Mouse (Mus musculus): Measurements from ENCODE around the gene Mknk2. TPM values are rescaled to one million over a fixed set of nuclear protein-coding genes. Genes with fewer than 3 reads are reported as not detected.

Gene Mknk2
- polyA plus RNA-seq, 1 experiment from 2014 or later = 46.1 TPM

DNA sequence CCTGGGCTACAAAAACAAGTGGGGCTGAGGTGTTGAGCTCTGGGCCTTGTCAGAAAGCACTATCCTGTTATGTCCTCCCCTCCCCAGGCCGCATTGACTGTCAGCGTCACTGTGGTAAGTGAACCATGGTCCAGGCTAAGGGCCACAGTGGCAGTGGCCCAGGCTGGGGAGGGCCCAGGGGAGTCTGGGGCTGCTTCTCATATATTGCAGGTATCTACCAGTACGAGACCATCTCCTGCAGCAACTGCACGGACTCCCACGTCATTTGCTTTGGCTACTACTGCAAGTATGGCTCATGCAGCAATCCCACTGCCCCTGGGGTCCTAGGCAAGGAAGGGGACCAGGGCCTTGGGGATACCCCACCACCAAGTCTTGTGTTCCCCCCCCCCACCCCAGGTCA lies 25.7 kb upstream of the Mknk2 start:
- DNase-seq (no peak), ATAC-seq (no peak)
- H3K27me3 ChIP-seq (ENCODE audit: insufficient read depth, low read length) = no peaks in the 10 kb centered on the region
- TF ChIP-seq CTCF (IDR thresholded peaks at IDR 0.05; ENCODE audit: low read depth) (no peak), EP300 (IDR thresholded peaks at IDR 0.05; ENCODE audit: low read depth) (no peak)
- H3K27ac ChIP-seq (ENCODE audit: low read depth) = no peak overlapping the region; the same call in 1 of the 2 replicates
- peak overlapping the region; percentile 80 for H3K9ac ChIP-seq (replicated peaks)
- 88% methylated on average over 5 of the region's 5 CpGs for WGBS (ENCODE audit: insufficient replicate concordance)
- peaks cover 27% of the 10 kb centered on the region for H3K36me3 ChIP-seq (replicated peaks; ENCODE audit: insufficient read depth, low read length)
- H3K4me2 ChIP-seq (ENCODE audit: low read depth, low read length) = peak overlapping the region; percentile 92
- H3K4me1 ChIP-seq (ENCODE audit: insufficient read depth) = peaks cover 41% of the 10 kb centered on the region
- H3K4me3 ChIP-seq (ENCODE audit: low read depth, low read length) = peak overlapping the region; percentile 64
- H3K9me3 ChIP-seq (ENCODE audit: low read length) = no peaks in the 10 kb centered on the region

DNA sequence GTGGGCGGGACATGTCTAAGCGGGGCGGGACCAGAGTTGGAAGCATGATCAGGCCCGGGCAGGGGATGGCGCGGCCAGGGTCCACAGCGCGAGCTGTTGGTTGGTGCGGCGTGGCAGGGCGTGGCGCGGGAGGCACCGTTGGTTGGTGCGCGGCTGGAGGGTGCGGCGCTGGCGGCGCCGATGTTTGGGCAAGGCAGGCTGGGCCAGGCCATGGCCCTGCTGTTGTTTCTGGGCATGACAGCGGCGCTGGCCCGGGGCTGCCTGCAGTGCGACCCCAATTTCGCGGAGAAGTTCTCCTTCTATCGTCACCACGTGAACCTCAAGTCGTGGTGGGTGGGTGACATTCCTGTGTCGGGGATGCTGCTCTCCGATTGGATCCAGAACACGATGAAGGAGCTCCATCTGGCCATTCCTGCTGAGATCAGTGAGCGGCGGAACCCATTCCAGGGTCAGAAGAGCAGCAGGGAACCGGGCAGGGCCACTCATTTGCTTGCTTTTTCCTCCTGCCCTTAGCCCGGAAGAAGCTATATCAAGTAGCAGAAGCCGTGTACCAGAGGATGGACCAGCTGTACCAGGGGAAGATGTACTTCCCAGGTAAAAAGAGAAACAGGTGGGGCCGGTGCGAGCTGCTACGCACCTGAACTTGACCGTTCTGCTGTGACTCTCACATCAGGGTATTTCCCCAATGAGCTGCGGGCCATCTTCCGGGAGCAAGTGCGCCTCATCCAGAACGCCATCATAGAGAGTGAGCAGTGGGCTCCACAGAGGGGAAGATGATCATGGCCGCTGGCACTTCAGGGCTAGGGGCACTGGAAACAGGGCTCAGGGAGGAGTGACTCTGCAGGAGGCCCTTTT lies 24.9 kb upstream of the Mknk2 start:
- H3K9me3 ChIP-seq (ENCODE audit: low read length) = no peaks in the 10 kb centered on the region
- peaks cover 18% of the 10 kb centered on the region for H3K36me3 ChIP-seq (replicated peaks; ENCODE audit: insufficient read depth, low read length)
- ATAC-seq (peak; percentile 82), DNase-seq (peak; percentile 97)
- H3K4me2 ChIP-seq (ENCODE audit: low read depth, low read length) = peak overlapping the region; percentile 92
- TF ChIP-seq CTCF (IDR thresholded peaks at IDR 0.05; ENCODE audit: low read depth) = 0 out of 2 replicates have a peak, but pooled peaks have one; percentile 15
- TF ChIP-seq EP300 (IDR thresholded peaks at IDR 0.05; ENCODE audit: low read depth) = no peak
- WGBS (ENCODE audit: insufficient replicate concordance) = 3% methylated on average over 38 of the region's 47 CpGs
- peak overlapping the region; percentile 80 for H3K9ac ChIP-seq (replicated peaks)
- H3K27ac ChIP-seq (ENCODE audit: low read depth) = peak overlapping the region; percentile 96
- peaks cover 50% of the 10 kb centered on the region for H3K4me1 ChIP-seq (ENCODE audit: insufficient read depth)
- no peaks in the 10 kb centered on the region for H3K27me3 ChIP-seq (ENCODE audit: insufficient read depth, low read length)
- H3K4me3 ChIP-seq (ENCODE audit: low read depth, low read length) = peak overlapping the region; percentile 64

DNA sequence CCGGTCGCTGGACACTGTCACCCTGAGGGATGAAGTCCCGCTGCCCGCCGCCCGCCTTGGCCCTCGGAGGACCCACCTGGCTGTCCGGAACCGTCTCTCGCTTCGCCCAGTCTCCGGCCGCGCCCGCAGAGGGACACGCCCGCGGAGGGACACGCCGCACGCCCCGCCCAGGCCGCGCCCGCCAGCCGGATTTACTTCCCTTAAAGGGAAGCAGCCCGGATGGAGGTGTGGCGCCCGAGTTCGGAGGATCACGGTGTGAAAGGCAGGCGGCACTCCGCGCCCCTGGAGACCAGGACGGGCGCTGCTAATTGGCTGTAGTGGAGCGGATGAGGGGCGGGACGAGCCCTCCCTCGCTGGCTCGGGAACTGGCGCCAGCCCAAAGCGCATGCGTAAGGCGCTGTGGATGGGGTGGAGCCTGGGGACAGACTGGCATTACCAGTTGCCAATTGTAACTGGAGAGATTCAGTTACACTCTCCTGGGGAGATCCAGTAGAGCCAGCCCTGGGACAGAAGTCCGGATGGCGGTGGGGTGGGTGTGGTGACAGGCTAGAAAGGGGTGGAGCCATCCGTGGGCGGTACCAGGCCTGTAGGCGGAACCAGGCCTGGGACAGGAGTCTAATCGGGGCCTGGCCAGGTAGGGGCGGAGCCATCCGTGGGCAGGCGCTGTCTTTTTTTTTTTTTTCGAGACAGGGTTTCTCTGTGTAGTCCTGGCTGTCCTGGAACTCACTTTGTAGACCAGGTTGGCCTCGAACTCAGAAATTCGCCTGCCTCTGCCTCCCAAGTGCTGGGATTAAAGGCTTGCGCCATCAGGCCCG lies 24.0 kb upstream of the Mknk2 start, which contains the start of the genes Mob3a and Izumo4:
Gene Mob3a (minus strand): TSS at position 257 of the 815 bp plus-strand sequence.
Gene Izumo4 (plus strand): TSS at position 464 of the 815 bp plus-strand sequence.
- H3K4me2 ChIP-seq (ENCODE audit: low read depth, low read length) = peak within 1 kb of the TSS; percentile 92
- WGBS (ENCODE audit: insufficient replicate concordance) = under 1% methylated on average over 59 of the region's 59 CpGs
- H3K27ac ChIP-seq (ENCODE audit: low read depth) = peak within 1 kb of the TSS; percentile 96
- H3K9ac ChIP-seq (replicated peaks) = peak within 1 kb of the TSS; percentile 80
- peak; percentile 99 for DNase-seq
- H3K4me3 ChIP-seq (ENCODE audit: low read depth, low read length) = peak within 1 kb of the TSS; percentile 64
- peaks cover 57% of the 10 kb centered on the region for H3K4me1 ChIP-seq (ENCODE audit: insufficient read depth)
- peaks cover 10% of the 10 kb centered on the region for H3K36me3 ChIP-seq (replicated peaks; ENCODE audit: insufficient read depth, low read length)
- no peaks in the 10 kb centered on the region for H3K27me3 ChIP-seq (ENCODE audit: insufficient read depth, low read length)
- H3K9me3 ChIP-seq (ENCODE audit: low read length) = no peaks in the 10 kb centered on the region
- peak; percentile 85 for ATAC-seq
- TF ChIP-seq EP300 (IDR thresholded peaks at IDR 0.05; ENCODE audit: low read depth) (peak; percentile 40; the same call in 1 of the 2 replicates), CTCF (IDR thresholded peaks at IDR 0.05; ENCODE audit: low read depth) (no peak)

DNA sequence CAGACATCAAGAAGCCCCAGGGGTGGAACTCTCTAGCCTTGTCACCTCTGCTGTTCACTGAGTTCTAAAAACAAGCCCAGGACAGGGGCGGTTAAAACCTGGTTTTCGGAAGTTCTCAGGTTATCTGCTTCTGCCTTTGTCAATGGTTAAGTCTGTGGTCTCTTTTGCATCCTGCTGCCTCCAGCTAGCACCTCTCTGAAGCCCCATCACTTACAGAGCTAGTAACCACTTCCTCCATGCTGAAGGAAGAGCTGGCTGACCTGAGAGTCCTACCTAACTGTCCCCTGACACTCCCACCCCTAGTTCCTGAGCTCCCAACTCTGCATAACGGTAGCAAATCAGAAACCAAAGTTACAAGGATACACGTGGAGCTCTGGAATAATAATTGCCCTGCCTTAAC lies 22.8 kb upstream of the Mknk2 start:
- 15% methylated on average over 4 of the region's 4 CpGs for WGBS (ENCODE audit: insufficient replicate concordance)
- Histone ChIP-seq H3K9ac (replicated peaks) (peak overlapping the region; percentile 80), H3K27ac (ENCODE audit: low read depth) (peak overlapping the region; percentile 96), H3K36me3 (replicated peaks; ENCODE audit: insufficient read depth, low read length) (peaks cover 4% of the 10 kb centered on the region; the same call in 1 of the 2 replicates), H3K9me3 (ENCODE audit: low read length) (no peaks in the 10 kb centered on the region), H3K27me3 (ENCODE audit: insufficient read depth, low read length) (no peaks in the 10 kb centered on the region), H3K4me1 (ENCODE audit: insufficient read depth) (peaks cover 69% of the 10 kb centered on the region), H3K4me3 (ENCODE audit: low read depth, low read length) (peak overlapping the region; percentile 64), H3K4me2 (ENCODE audit: low read depth, low read length) (peak overlapping the region; percentile 92)
- TF ChIP-seq CTCF (IDR thresholded peaks at IDR 0.05; ENCODE audit: low read depth) (no peak), EP300 (IDR thresholded peaks at IDR 0.05; ENCODE audit: low read depth) (no peak)
- ATAC-seq (no peak), DNase-seq (no peak)

DNA sequence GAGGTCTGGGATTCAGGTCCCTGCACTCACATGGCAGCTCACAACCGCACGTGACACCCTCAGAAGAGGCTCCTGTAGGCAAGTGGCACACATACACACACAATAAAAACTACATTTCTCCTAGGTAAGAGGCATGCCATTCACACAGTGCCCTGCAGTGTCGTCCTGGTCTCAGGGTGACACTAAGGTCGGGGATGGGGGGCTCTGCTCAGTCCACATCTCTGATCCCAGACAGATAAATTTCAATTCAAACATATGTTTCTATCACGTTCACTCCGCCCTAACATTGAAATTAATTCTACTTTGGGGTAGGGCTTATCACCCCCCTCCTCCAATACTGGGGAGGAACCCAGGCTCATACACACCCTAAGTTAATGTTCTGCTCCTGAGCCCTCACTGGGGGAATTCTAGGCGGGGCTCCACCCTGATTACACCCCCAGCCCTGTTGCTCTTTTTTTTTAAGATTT lies 22.2 kb upstream of the Mknk2 start:
- peak overlapping the region; percentile 64; the same call in 1 of the 2 replicates for H3K4me3 ChIP-seq (ENCODE audit: low read depth, low read length)
- H3K4me1 ChIP-seq (ENCODE audit: insufficient read depth) = peaks cover 75% of the 10 kb centered on the region
- H3K27me3 ChIP-seq (ENCODE audit: insufficient read depth, low read length) = no peaks in the 10 kb centered on the region
- H3K9ac ChIP-seq (replicated peaks) = peak overlapping the region; percentile 80
- WGBS (ENCODE audit: insufficient replicate concordance) = 50% methylated on average over 7 of the region's 7 CpGs
- H3K27ac ChIP-seq (ENCODE audit: low read depth) = peak overlapping the region; percentile 96; the same call in 1 of the 2 replicates
- peak overlapping the region; percentile 92 for H3K4me2 ChIP-seq (ENCODE audit: low read depth, low read length)
- H3K9me3 ChIP-seq (ENCODE audit: low read length) = no peaks in the 10 kb centered on the region
- peaks cover 2% of the 10 kb centered on the region; the same call in 1 of the 2 replicates for H3K36me3 ChIP-seq (replicated peaks; ENCODE audit: insufficient read depth, low read length)
- DNase-seq (no peak), ATAC-seq (no peak)
- TF ChIP-seq EP300 (IDR thresholded peaks at IDR 0.05; ENCODE audit: low read depth) (no peak), CTCF (IDR thresholded peaks at IDR 0.05; ENCODE audit: low read depth) (no peak)

Measured in liver, postnatal 0 days (tissue).